ENCODE assay signal across 8 mouse cellular contexts in genomic region chr4:114688356-114688972, GRCm38 (mm10).
DNase-seq lines count a peak whose midpoint lies in the region; ATAC-seq lines count a peak whose summit lies in the region.
"Had no signal": no experiment of that assay in that cellular context is flagged by ENCODE, and none has a peak within 500 bp of the region (broad histone marks: within the 10 kb centered on the region; RNA-seq: fewer than 3 reads in every experiment).

No protein-coding gene starts in this region.

- H3K9ac ChIP-seq in hindbrain, embryonic 13.5 days: no peak overlapping the region

- 23% methylated on average over 15 of the region's 16 CpGs for WGBS in hindbrain, embryonic 13.5 days

- no peak overlapping the region for H3K27ac ChIP-seq in hindbrain, embryonic 13.5 days

- peaks cover 14% of the 10 kb centered on the region for H3K4me1 ChIP-seq in hindbrain, embryonic 13.5 days (replicated peaks)

- peak; percentile 10 for DNase-seq in ovary, postnatal 36 days (ENCODE audit: low spot score)
- DNase-seq in ovary, postnatal 10 days (ENCODE audit: low spot score): no peak
- peak; percentile 41 to 68 for DNase-seq in kidney, postnatal 36 days
- DNase-seq in cerebellum, adult 9-10 months: no peak
- DNase-seq in layer of hippocampus, adult 18-20 months (ENCODE audit: low spot score in 2 of 2): no peak
- DNase-seq in gastrocnemius, adult 8-10 months (ENCODE audit: low spot score in 2 of 2): no peak
- DNase-seq: cerebellum, postnatal 25 days had no signal

- H3K4me2 ChIP-seq in hindbrain, embryonic 13.5 days: no peak overlapping the region

- no peaks in the 10 kb centered on the region for H3K9me3 ChIP-seq in hindbrain, embryonic 13.5 days

- peak; percentile 36; the same call in 1 of the 2 replicates for ATAC-seq in hindbrain, embryonic 13.5 days (ENCODE audit: low FRiP score)

- peaks cover 37% of the 10 kb centered on the region for H3K27me3 ChIP-seq in hindbrain, embryonic 13.5 days

- H3K4me3 ChIP-seq in hindbrain, embryonic 13.5 days: no peak overlapping the region

- no peaks in the 10 kb centered on the region for H3K36me3 ChIP-seq in hindbrain, embryonic 13.5 days

Comparison
In these comparisons a context has a peak if more than half of its experiments do, and no peak if none do; other contexts are left out.
1. DNase-seq: peak in ovary, postnatal 36 days (single experiment) and kidney, postnatal 36 days (2 of 2); none in ovary, postnatal 10 days (single experiment), cerebellum, adult 9-10 months (single experiment), layer of hippocampus, adult 18-20 months (0 of 2) and gastrocnemius, adult 8-10 months (0 of 2).